Mouse (Mus musculus): ENCODE measurements around the gene Cd6. TPM values are rescaled to one million over a fixed set of nuclear protein-coding genes. Genes with fewer than 3 reads are reported as not detected.

The Cd6 gene
- polyA plus RNA-seq, 1 experiment from 2014 or later: not detected

GRCm38 (mm10) chr19:10794916-10795315 is 34.9 kb downstream of the Cd6 start:
- Histone ChIP-seq H3K4me2 (no peak overlapping the region), H3K27ac (replicated peaks) (no peak overlapping the region), H3K4me1 (replicated peaks) (no peaks in the 10 kb centered on the region), H3K36me3 (replicated peaks) (no peaks in the 10 kb centered on the region), H3K9me3 (replicated peaks) (no peaks in the 10 kb centered on the region), H3K9ac (no peak overlapping the region), H3K27me3 (no peaks in the 10 kb centered on the region), H3K4me3 (replicated peaks) (no peak overlapping the region)
- ATAC-seq (ENCODE audit: insufficient read depth): no peak
- 67% methylated on average over 1 of the region's 1 CpGs for WGBS (ENCODE audit: insufficient replicate concordance)

GRCm38 (mm10) chr19:10793044-10793443 is 36.8 kb downstream of the Cd6 start:
- no peaks in the 10 kb centered on the region for H3K27me3 ChIP-seq
- 46% methylated on average over 3 of the region's 3 CpGs for WGBS (ENCODE audit: insufficient replicate concordance)
- no peak overlapping the region for H3K4me2 ChIP-seq
- H3K27ac ChIP-seq (replicated peaks): no peak overlapping the region
- no peaks in the 10 kb centered on the region for H3K9me3 ChIP-seq (replicated peaks)
- no peaks in the 10 kb centered on the region for H3K4me1 ChIP-seq (replicated peaks)
- H3K4me3 ChIP-seq (replicated peaks): no peak overlapping the region
- no peak for ATAC-seq (ENCODE audit: insufficient read depth)
- H3K9ac ChIP-seq: no peak overlapping the region
- H3K36me3 ChIP-seq (replicated peaks): no peaks in the 10 kb centered on the region

- no peaks in the 10 kb centered on the region for H3K9me3 ChIP-seq (replicated peaks)
- no peak for ATAC-seq (ENCODE audit: insufficient read depth)
Observed at GRCm38 (mm10) chr19:10790323-10790722, 39.5 kb downstream of the Cd6 start.

GRCm38 (mm10) chr19:10788242-10788641 is 41.6 kb downstream of the Cd6 start:
- no peaks in the 10 kb centered on the region for H3K4me1 ChIP-seq (replicated peaks)
- no peak for ATAC-seq (ENCODE audit: insufficient read depth)
- H3K27ac ChIP-seq (replicated peaks): no peak overlapping the region
- H3K9ac ChIP-seq: no peak overlapping the region
- no peaks in the 10 kb centered on the region for H3K36me3 ChIP-seq (replicated peaks)
- H3K9me3 ChIP-seq (replicated peaks): no peaks in the 10 kb centered on the region
- H3K4me2 ChIP-seq: no peak overlapping the region
- H3K4me3 ChIP-seq (replicated peaks): no peak overlapping the region
- WGBS (ENCODE audit: insufficient replicate concordance): 56% methylated on average over 9 of the region's 9 CpGs
- H3K27me3 ChIP-seq: peaks cover under 1% of the 10 kb centered on the region; the same call in 1 of the 2 replicates

More at GRCm38 (mm10) chr19:10790323-10790722, 39.5 kb downstream of the Cd6 start:
- Histone ChIP-seq H3K4me3 (replicated peaks) (no peak overlapping the region), H3K27ac (replicated peaks) (no peak overlapping the region), H3K36me3 (replicated peaks) (no peaks in the 10 kb centered on the region), H3K4me1 (replicated peaks) (no peaks in the 10 kb centered on the region), H3K27me3 (no peaks in the 10 kb centered on the region), H3K9ac (no peak overlapping the region), H3K4me2 (no peak overlapping the region)
- WGBS (ENCODE audit: insufficient replicate concordance): 47% methylated on average over 9 of the region's 9 CpGs

DNA sequence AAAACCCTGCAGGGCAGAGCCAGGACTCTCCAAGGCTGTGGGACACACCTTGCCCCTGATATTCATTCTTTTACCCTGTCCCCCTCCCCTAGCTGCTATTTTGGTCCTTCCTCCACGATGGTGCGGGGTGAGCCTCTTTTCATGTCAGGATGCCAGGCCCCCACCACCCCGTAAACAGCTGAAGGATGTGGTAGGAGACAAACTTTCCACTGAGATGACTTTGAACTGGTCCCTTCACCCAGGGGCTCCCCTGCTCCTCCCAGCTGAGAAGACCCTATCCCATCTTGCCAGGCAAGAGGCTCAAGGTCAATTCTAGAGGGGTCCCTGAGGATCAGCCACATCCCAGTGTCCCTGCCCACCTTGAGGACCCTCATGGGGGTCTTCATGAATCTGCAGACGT is 42.5 kb downstream of the Cd6 start:
- no peak overlapping the region for H3K27ac ChIP-seq (replicated peaks)
- no peaks in the 10 kb centered on the region for H3K9me3 ChIP-seq (replicated peaks)
- H3K4me1 ChIP-seq (replicated peaks): no peaks in the 10 kb centered on the region
- ATAC-seq (ENCODE audit: insufficient read depth): no peak
- 48% methylated on average over 4 of the region's 4 CpGs for WGBS (ENCODE audit: insufficient replicate concordance)
- no peak overlapping the region for H3K4me3 ChIP-seq (replicated peaks)
- no peaks in the 10 kb centered on the region for H3K36me3 ChIP-seq (replicated peaks)
- H3K4me2 ChIP-seq: no peak overlapping the region
- H3K27me3 ChIP-seq: peaks cover 3% of the 10 kb centered on the region; the same call in 1 of the 2 replicates
- no peak overlapping the region for H3K9ac ChIP-seq

DNA sequence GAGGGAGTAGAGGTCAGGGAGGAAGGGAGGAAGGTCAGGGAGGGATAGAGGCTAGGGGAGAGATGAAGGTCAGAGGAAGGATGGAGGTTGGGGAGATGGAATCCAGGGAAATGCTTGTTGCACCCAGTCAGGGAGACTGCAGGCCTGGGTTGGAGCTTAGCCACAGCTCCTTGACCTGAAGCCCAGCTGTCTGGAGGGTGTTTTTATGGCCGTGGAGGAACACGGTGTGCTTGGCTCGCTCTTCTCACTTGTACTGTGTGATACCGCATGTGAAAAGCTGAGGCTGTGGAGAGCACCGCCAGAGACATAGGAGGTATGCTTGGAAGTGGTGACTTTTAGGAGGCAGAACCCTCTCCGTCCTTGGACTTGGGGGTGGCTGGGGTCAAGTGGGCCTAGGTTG is 43.1 kb downstream of the Cd6 start:
- Histone ChIP-seq H3K9me3 (replicated peaks) (no peaks in the 10 kb centered on the region), H3K4me2 (no peak overlapping the region), H3K4me1 (replicated peaks) (no peaks in the 10 kb centered on the region), H3K36me3 (replicated peaks) (no peaks in the 10 kb centered on the region), H3K9ac (no peak overlapping the region), H3K27me3 (peaks cover 3% of the 10 kb centered on the region; the same call in 1 of the 2 replicates), H3K27ac (replicated peaks) (no peak overlapping the region), H3K4me3 (replicated peaks) (no peak overlapping the region)
- ATAC-seq (ENCODE audit: insufficient read depth): no peak
- WGBS (ENCODE audit: insufficient replicate concordance): 67% methylated on average over 6 of the region's 6 CpGs

DNA sequence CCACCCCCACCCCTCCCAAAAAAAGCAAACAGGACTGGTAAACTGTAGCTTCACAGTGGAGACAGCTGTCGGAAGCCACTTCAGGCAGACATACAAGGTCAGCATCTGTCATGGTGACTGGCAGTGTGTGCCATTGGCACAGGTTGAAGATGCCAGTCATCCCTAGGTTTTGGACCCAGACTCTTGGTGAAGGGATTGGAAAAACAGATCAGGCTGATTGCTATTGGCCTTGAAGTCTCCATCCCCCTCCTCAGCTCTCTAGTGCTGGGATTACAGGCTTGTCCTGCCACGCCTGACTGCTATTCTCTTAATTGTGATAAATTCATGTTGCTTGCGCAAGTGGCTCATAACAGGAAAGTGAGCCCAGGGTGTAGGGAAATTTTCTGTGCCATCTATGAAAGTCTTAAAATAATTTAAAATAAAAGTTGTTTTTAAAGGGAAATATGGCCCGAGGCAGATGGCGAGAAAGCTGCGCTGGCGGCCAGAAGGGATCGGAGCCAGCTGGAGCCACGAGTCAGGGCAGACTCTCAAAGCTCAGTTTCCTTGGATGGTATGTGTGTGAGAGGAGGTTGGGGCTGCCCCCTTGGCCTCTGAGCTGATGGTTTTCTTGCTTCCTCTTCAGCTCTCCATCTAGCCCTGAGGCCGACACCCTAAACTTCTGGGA is 44.9 kb downstream of the Cd6 start:
- Histone ChIP-seq H3K27me3 (peaks cover 3% of the 10 kb centered on the region; the same call in 1 of the 2 replicates), H3K9me3 (replicated peaks) (no peaks in the 10 kb centered on the region), H3K4me1 (replicated peaks) (no peaks in the 10 kb centered on the region), H3K9ac (no peak overlapping the region), H3K4me3 (replicated peaks) (no peak overlapping the region), H3K4me2 (no peak overlapping the region), H3K27ac (replicated peaks) (no peak overlapping the region), H3K36me3 (replicated peaks) (no peaks in the 10 kb centered on the region)
- ATAC-seq (ENCODE audit: insufficient read depth): no peak
- WGBS (ENCODE audit: insufficient replicate concordance): 67% methylated on average over 10 of the region's 10 CpGs

DNA sequence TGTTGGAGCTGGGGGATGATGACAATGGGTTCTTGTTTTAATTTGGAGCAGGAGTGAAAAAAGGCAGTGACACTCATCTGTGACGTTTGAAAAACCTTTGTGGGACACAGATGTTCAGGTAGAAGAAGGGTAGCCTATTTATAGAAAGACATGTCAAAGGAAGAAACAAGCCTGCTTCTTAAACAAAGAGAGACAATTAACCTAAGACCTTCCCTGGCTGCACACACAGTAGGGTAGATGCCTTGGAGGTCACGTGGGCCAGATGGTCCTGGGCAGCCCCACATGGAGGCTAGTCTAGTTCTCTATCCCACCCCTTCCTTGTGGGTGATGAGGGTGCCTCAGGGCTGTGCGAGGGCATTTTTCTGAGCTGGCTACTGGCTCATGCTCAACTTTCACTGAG is 45.8 kb downstream of the Cd6 start:
- 35% methylated on average over 3 of the region's 3 CpGs for WGBS (ENCODE audit: insufficient replicate concordance)
- no peak overlapping the region for H3K4me3 ChIP-seq (replicated peaks)
- ATAC-seq (ENCODE audit: insufficient read depth): no peak

DNA sequence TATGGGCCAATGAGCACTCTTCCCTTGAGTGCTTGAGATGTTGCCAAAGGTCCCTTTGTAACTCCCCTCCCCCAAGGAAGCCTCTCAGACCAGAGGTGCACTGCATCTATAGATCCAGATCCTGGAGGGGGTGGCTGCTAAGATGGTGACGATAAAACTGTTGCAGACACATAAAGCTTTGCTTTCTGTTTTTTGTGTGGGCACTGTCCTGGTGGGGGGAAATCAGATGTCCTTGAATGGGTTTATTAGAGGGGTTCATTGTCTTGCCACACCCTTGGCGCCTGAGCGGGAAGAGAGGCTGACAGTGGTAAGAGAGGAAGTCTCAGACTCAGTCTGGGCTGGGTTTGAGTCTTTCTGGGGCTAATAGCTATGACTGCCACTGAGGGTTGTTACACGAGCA is 46.7 kb downstream of the Cd6 start:
- Histone ChIP-seq H3K4me1 (replicated peaks) (no peaks in the 10 kb centered on the region), H3K27me3 (peaks cover 3% of the 10 kb centered on the region; the same call in 1 of the 2 replicates), H3K4me2 (no peak overlapping the region), H3K4me3 (replicated peaks) (no peak overlapping the region), H3K27ac (replicated peaks) (no peak overlapping the region), H3K9ac (no peak overlapping the region), H3K9me3 (replicated peaks) (no peaks in the 10 kb centered on the region), H3K36me3 (replicated peaks) (no peaks in the 10 kb centered on the region)
- 42% methylated on average over 4 of the region's 4 CpGs for WGBS (ENCODE audit: insufficient replicate concordance)
- no peak for ATAC-seq (ENCODE audit: insufficient read depth)

More for the DNA sequence above, 45.8 kb downstream of the Cd6 start:
- Histone ChIP-seq H3K27ac (replicated peaks) (no peak overlapping the region), H3K4me1 (replicated peaks) (no peaks in the 10 kb centered on the region), H3K9ac (no peak overlapping the region), H3K9me3 (replicated peaks) (no peaks in the 10 kb centered on the region), H3K4me2 (no peak overlapping the region), H3K27me3 (peaks cover 3% of the 10 kb centered on the region; the same call in 1 of the 2 replicates), H3K36me3 (replicated peaks) (no peaks in the 10 kb centered on the region)

DNA sequence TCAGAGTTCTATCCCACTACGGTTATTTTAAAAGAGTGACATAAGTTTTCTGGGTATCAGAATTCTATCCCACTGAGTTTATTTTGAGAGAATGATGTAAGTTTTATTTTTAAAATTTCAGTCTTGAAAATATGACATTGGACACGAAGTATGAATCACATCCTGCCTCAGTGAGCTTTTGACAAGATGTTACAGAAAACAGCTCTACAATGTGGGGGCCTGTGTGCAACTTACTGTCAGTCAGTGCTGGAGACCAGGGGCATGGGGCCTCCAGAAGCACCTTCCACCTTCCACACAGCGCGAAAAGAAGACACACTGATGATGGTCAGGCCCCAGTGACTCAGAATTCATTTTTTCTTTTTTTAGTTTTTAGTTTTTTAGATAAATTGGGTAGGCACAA is 48.2 kb downstream of the Cd6 start:
- no peak overlapping the region for H3K4me2 ChIP-seq
- peaks cover 3% of the 10 kb centered on the region; the same call in 1 of the 2 replicates for H3K27me3 ChIP-seq
- H3K4me3 ChIP-seq (replicated peaks): no peak overlapping the region
- ATAC-seq (ENCODE audit: insufficient read depth): no peak
- no peaks in the 10 kb centered on the region for H3K36me3 ChIP-seq (replicated peaks)
- H3K27ac ChIP-seq (replicated peaks): no peak overlapping the region
- WGBS (ENCODE audit: insufficient replicate concordance): 60% methylated on average over 4 of the region's 4 CpGs
- no peaks in the 10 kb centered on the region for H3K4me1 ChIP-seq (replicated peaks)
- H3K9ac ChIP-seq: no peak overlapping the region
- H3K9me3 ChIP-seq (replicated peaks): no peaks in the 10 kb centered on the region

GRCm38 (mm10) chr19:10776906-10777305 is 53.0 kb downstream of the Cd6 start:
- H3K27me3 ChIP-seq: no peaks in the 10 kb centered on the region
- no peak overlapping the region for H3K4me3 ChIP-seq (replicated peaks)
- no peaks in the 10 kb centered on the region for H3K36me3 ChIP-seq (replicated peaks)
- H3K9me3 ChIP-seq (replicated peaks): no peaks in the 10 kb centered on the region
- no peak overlapping the region for H3K9ac ChIP-seq
- H3K4me1 ChIP-seq (replicated peaks): no peaks in the 10 kb centered on the region
- no peak overlapping the region for H3K27ac ChIP-seq (replicated peaks)
- WGBS (ENCODE audit: insufficient replicate concordance): 79% methylated on average over 4 of the region's 4 CpGs
- no peak for ATAC-seq (ENCODE audit: insufficient read depth)
- no peak overlapping the region for H3K4me2 ChIP-seq

GRCm38 (mm10) chr19:10774141-10774540 is 55.7 kb downstream of the Cd6 start:
- Histone ChIP-seq H3K4me3 (replicated peaks) (no peak overlapping the region), H3K9ac (no peak overlapping the region), H3K4me2 (no peak overlapping the region), H3K36me3 (replicated peaks) (no peaks in the 10 kb centered on the region), H3K4me1 (replicated peaks) (no peaks in the 10 kb centered on the region), H3K27me3 (no peaks in the 10 kb centered on the region), H3K27ac (replicated peaks) (no peak overlapping the region), H3K9me3 (replicated peaks) (no peaks in the 10 kb centered on the region)
- no peak for ATAC-seq (ENCODE audit: insufficient read depth)
- WGBS (ENCODE audit: insufficient replicate concordance): 79% methylated on average over 6 of the region's 6 CpGs

All from liver, embryonic 15.5 days (tissue).